Mouse (Mus musculus): ENCODE data around the gene Pwp2.
"Not testable (repeated sequence)": the region's sequence is repeated elsewhere in the genome, so short reads cannot be mapped to it uniquely, and the experiment has no call there.

The Pwp2 gene

GRCm38 (mm10) chr10:78139572-78140250 is 45.2 kb downstream of the Pwp2 start:
- DNase-seq: no peak

GRCm38 (mm10) chr10:78138812-78139523 is 46.0 kb downstream of the Pwp2 start:
- peak; percentile 28 for DNase-seq

GRCm38 (mm10) chr10:78137191-78137590 is 47.8 kb downstream of the Pwp2 start:
- DNase-seq: no peak

- no peak for DNase-seq
Observed at GRCm38 (mm10) chr10:78135947-78136346, 49.0 kb downstream of the Pwp2 start.

- peak; percentile 79 for DNase-seq
Observed at GRCm38 (mm10) chr10:78134975-78135798, 49.8 kb downstream of the Pwp2 start.

GRCm38 (mm10) chr10:78134400-78134799 is 50.5 kb downstream of the Pwp2 start:
- DNase-seq: no peak

GRCm38 (mm10) chr10:78129998-78130397 is 55.0 kb downstream of the Pwp2 start:
- no peak for DNase-seq

GRCm38 (mm10) chr10:78129423-78129822 is 55.5 kb downstream of the Pwp2 start:
- no peak for DNase-seq

- no peak for DNase-seq
Observed at GRCm38 (mm10) chr10:78128647-78129046, 56.3 kb downstream of the Pwp2 start.

GRCm38 (mm10) chr10:78127931-78128330 is 57.0 kb downstream of the Pwp2 start:
- DNase-seq: no peak

- DNase-seq: no peak
Observed at GRCm38 (mm10) chr10:78127046-78127870, 57.7 kb downstream of the Pwp2 start.

GRCm38 (mm10) chr10:78126311-78126710 is 58.6 kb downstream of the Pwp2 start:
- DNase-seq: no peak

- DNase-seq: not testable (repeated sequence)
Observed at GRCm38 (mm10) chr10:78125061-78125460, 59.9 kb downstream of the Pwp2 start.

- DNase-seq: not testable (repeated sequence)
Observed at GRCm38 (mm10) chr10:78124137-78124536, 60.8 kb downstream of the Pwp2 start.

Data from retina, postnatal 1 day (tissue).